Mouse (Mus musculus) midbrain, postnatal 0 days (tissue): Measurements from ENCODE around the gene Ddit4l. TPM values are rescaled to one million over a fixed set of nuclear protein-coding genes. Genes with fewer than 3 reads are reported as not detected.

Experiments used
- ATAC-seq: fragments of 200-750 bp; cut with Nextera tagmentation; 2 replicates; pipeline ENCODE4 v1.8.0; 2017; ENCODE audit warnings: moderate number of reproducible peaks, mild to moderate bottlenecking, moderate TSS enrichment, moderate library complexity; ENCODE audit not compliant: low FRiP score
- DNase-seq: peaks from one replicate; pipeline ENCODE4 v3.0.0-alpha.2; 2015; ENCODE audit warnings: low spot score
- H3K27ac ChIP-seq: fragments of 300-500 bp; sonication (generic); 2 replicates; pipeline ENCODE4 v1.5.1; 2014; ENCODE audit warnings: low read depth, mild to moderate bottlenecking, low read length, mixed read lengths
- H3K27me3 ChIP-seq: fragments of 300-500 bp; sonication (generic); 2 replicates; pipeline ENCODE4 v1.6.1; 2014; ENCODE audit warnings: low read length, control low read depth, mixed read lengths; ENCODE audit not compliant: insufficient read depth
- H3K36me3 ChIP-seq: fragments of 300-500 bp; sonication (generic); 2 replicates; pipeline ENCODE4 v1.6.1; 2014; ENCODE audit warnings: low read length, control low read depth, mixed read lengths; ENCODE audit not compliant: insufficient read depth
- H3K4me1 ChIP-seq: fragments of 300-500 bp; sonication (generic); 2 replicates; pipeline ENCODE4 v1.6.1; 2014; ENCODE audit warnings: mild to moderate bottlenecking, control low read depth, antibody characterized with exemption, low read length, mixed read lengths; ENCODE audit not compliant: insufficient read depth
- H3K4me2 ChIP-seq: fragments of 300-500 bp; sonication (generic); 2 replicates; pipeline ENCODE4 v1.6.1; 2014; ENCODE audit warnings: low read depth, mild to moderate bottlenecking, low read length, mixed read lengths; ENCODE audit not compliant: poor library complexity, severe bottlenecking
- H3K4me3 ChIP-seq: fragments of 300-500 bp; sonication (generic); 2 replicates; pipeline ENCODE4 v1.5.1; 2014; ENCODE audit warnings: low read depth, mild to moderate bottlenecking, low read length, moderate library complexity
- H3K9ac ChIP-seq: fragments of 300-500 bp; sonication (generic); replicated peaks from 2 replicates; pipeline ENCODE4 v1.6.1; 2014; ENCODE audit warnings: mild to moderate bottlenecking, low read length, moderate library complexity, mixed read lengths; ENCODE audit not compliant: poor library complexity, severe bottlenecking
- H3K9me3 ChIP-seq: fragments of 300-500 bp; sonication (generic); 2 replicates; pipeline ENCODE4 v1.6.1; 2016; ENCODE audit warnings: low read length, control low read depth
- CTCF ChIP-seq: IDR thresholded peaks from 2 replicates; pipeline ENCODE4 v1.5.1; 2016; ENCODE audit warnings: antibody characterized with exemption, mild to moderate bottlenecking
- WGBS: fragments of 180-500 bp; shearing (Covaris S2); extraction: QIAGEN DNeasy Blood & Tissue Kit; methylation state at CpG from one replicate; pipeline ENCODE4 v1.1.7; 2014; 5-methylcytosine and 5-hydroxymethylcytosine counted together
- polyA plus RNA-seq: library from polyadenylated mRNA; unstranded; fragments of >200 nt; fragmentation: Nextera tagmentation; extraction: Ambion mirVana; gene quantifications from 2 replicates; pipeline ENCODE4 v1.2.1, GENCODE M21; 2015
- total RNA-seq: library from RNA; depleted of rRNA; stranded (reverse); fragments of >200 nt; gene quantifications from 2 replicates; pipeline ENCODE4 v1.2.3, GENCODE M21; 2014

Ddit4l gene
- total and polyA plus RNA-seq, 2 experiments from 2014 or later: 3.5 to 3.8 TPM

DNA sequence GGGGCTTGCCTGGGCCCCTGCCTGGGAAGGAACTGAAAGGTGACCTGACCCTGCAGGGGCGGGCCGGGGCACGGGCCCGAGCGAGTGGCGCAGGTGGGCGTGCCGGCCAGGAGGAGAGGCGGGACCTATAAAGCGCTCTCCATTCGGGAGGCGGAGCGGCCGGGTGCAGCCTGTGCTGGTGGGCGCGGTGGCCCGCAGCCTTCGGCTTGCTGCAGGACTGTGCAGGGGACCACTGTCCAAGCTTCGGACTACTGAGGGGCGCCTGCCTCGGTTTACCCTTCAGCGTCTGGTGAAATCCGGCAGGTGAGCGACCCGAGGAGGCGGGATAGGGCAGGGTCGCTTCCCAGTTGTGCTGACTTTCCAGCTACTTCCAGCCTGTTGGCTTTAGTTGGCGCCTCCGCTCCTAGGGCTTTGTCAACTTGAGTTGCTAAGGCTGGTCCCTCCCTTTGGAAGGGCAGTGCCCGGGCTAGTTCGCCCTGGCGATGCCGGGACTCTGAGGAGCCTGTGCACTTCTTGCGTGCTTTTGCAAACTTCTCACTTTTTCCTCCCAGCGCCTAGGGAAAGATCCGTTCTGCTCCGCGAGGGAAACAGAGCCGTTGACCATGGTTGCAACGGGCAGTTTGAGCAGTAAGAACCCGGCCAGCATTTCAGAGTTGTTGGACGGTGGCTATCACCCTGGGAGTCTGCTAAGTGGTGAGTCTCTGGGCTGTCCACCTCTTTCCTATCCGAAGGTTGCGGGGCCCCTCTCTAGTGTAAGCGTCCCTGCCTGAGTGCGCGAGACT lies 2.4 kb downstream of the Ddit4l start:
- Histone ChIP-seq H3K36me3 (no peaks in the 10 kb centered on the region), H3K9ac (no peak overlapping the region), H3K4me2 (peak overlapping the region; percentile 91), H3K4me1 (peaks cover 10% of the 10 kb centered on the region; the same call in 1 of the 2 replicates), H3K27me3 (peaks cover 15% of the 10 kb centered on the region), H3K27ac (no peak overlapping the region), H3K4me3 (peak overlapping the region; percentile 44), H3K9me3 (no peaks in the 10 kb centered on the region)
- no peak for TF ChIP-seq CTCF
- ATAC-seq (peak; percentile 84), DNase-seq (peak; percentile 32)
- WGBS: under 1% methylated on average over 46 of the region's 47 CpGs

DNA sequence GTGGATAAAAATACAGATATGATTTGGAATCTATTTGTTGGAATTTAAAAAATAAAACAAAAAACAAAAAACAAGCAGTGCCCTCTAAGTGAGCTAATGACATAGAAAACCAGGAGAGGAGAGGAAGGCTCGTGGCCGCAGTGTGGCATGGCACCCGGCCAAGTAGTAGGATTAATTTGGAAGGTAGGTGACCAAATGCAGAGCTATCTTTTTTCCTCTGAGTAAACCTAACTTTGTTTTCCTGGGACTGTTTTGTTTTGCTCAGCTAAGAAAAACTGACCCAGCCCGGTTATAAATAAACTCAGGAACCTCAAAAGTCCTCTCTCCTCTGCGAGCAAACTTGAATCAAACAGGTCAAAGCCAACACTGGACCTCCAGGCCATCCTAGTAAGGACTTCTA lies 3.6 kb downstream of the Ddit4l start:
- no peaks in the 10 kb centered on the region for H3K36me3 ChIP-seq
- H3K9ac ChIP-seq: no peak overlapping the region
- H3K4me1 ChIP-seq: peaks cover 10% of the 10 kb centered on the region; the same call in 1 of the 2 replicates
- H3K27me3 ChIP-seq: peaks cover 15% of the 10 kb centered on the region
- H3K9me3 ChIP-seq: no peaks in the 10 kb centered on the region
- 67% methylated on average over 5 of the region's 5 CpGs for WGBS
- DNase-seq (no peak), ATAC-seq (no peak)
- no peak for TF ChIP-seq CTCF
- no peak overlapping the region for H3K27ac ChIP-seq
- H3K4me2 ChIP-seq: no peak overlapping the region
- no peak overlapping the region for H3K4me3 ChIP-seq

DNA sequence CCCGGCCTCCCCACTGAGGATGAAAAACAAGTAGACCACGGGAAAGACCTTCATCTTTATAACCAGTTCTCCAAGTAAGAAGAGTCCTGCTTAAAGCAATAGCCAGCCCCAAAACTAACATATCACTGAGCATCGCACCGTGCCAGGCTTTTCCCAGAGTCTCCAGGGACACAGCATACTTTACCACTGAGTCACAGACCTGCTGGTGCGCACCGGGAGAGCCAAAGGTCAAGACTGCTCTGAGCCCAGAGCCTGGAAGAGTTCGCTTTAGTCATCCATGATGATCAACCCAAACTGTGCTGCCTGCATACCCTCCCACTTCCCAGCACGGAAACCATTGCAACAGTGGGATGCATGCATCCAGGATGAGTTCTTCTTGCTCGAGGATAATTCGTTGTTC lies 12.3 kb downstream of the Ddit4l start:
- no peaks in the 10 kb centered on the region for H3K4me1 ChIP-seq
- no peaks in the 10 kb centered on the region for H3K27me3 ChIP-seq
- H3K27ac ChIP-seq: no peak overlapping the region
- TF ChIP-seq CTCF: no peak
- H3K4me3 ChIP-seq: no peak overlapping the region
- H3K4me2 ChIP-seq: no peak overlapping the region
- H3K36me3 ChIP-seq: no peaks in the 10 kb centered on the region
- no peaks in the 10 kb centered on the region for H3K9me3 ChIP-seq
- WGBS: 89% methylated on average over 10 of the region's 10 CpGs
- DNase-seq: no peak
- no peak overlapping the region for H3K9ac ChIP-seq
- ATAC-seq: no peak

DNA sequence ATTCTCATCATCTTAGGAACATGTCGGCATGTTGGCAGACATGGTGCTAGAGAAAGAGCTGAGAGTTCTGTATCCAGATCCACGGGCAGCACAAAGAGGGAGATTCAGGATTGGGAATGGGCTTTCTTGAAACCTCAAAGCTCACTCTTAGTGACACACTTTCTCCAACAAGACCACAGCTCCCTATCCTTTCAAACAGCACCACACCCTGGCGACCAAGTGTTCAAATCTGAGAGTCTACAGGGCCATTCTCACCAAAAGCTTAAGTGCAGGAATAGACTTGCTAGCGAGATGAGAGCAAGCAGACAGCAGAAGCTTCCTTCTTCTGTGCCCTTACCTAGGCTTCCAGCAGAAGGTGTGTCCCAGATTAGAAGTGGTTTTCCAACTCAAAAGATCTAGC lies 15.2 kb downstream of the Ddit4l start:
- Histone ChIP-seq H3K9ac (no peak overlapping the region), H3K4me3 (no peak overlapping the region), H3K9me3 (no peaks in the 10 kb centered on the region), H3K4me1 (no peaks in the 10 kb centered on the region), H3K4me2 (no peak overlapping the region), H3K27ac (no peak overlapping the region), H3K36me3 (no peaks in the 10 kb centered on the region), H3K27me3 (no peaks in the 10 kb centered on the region)
- DNase-seq: no peak
- ATAC-seq: no peak
- WGBS: 90% methylated on average over 4 of the region's 4 CpGs
- no peak for TF ChIP-seq CTCF

DNA sequence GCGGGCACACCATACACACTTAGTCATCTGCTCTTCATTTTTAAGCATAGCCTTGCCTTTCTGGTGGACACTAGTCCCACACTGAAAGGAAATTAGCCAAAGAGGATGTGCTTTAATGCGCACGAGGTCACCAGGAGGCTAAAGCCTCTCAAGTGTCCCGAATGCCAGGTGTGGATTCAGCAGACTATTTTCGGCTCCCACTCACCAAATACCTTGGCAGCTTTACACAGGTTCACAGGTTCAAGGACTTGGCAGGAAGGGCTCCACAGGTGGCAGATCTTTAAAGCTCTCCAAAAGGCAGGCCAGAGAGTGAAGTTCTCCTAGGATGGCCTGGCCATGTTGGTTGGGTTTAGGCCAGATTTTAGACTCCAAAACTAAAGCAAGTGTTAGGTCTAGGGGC lies 19.8 kb downstream of the Ddit4l start:
- Histone ChIP-seq H3K9ac (no peak overlapping the region), H3K4me2 (no peak overlapping the region), H3K4me3 (no peak overlapping the region), H3K27ac (no peak overlapping the region), H3K4me1 (no peaks in the 10 kb centered on the region), H3K27me3 (no peaks in the 10 kb centered on the region), H3K36me3 (no peaks in the 10 kb centered on the region), H3K9me3 (no peaks in the 10 kb centered on the region)
- DNase-seq (no peak), ATAC-seq (no peak)
- 94% methylated on average over 5 of the region's 5 CpGs for WGBS
- no peak for TF ChIP-seq CTCF

DNA sequence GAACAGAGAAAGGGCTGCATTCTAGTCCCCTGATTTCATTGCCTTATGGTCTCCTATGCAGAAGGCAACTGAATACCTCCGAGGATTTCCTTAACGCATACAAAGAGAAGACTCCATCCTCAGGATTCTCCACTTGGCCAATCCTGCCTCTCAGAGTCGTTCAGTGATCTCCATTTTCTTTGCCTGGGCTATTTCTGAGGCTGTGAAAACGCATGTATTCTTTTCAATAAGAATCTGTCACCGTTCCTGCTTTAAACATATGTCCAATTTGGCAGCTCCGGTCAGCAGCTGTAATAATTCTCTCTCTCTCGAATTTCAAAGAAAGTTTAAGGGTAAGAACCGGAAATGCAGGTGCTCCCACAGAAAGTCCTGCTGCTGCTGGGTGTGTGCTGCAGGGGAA lies 20.7 kb downstream of the Ddit4l start:
- H3K9me3 ChIP-seq: no peaks in the 10 kb centered on the region
- no peak for DNase-seq
- no peak for ATAC-seq
- H3K27ac ChIP-seq: no peak overlapping the region
- no peak for TF ChIP-seq CTCF
- H3K4me1 ChIP-seq: no peaks in the 10 kb centered on the region
- no peak overlapping the region for H3K9ac ChIP-seq
- H3K27me3 ChIP-seq: no peaks in the 10 kb centered on the region
- no peaks in the 10 kb centered on the region for H3K36me3 ChIP-seq
- H3K4me2 ChIP-seq: no peak overlapping the region
- no peak overlapping the region for H3K4me3 ChIP-seq
- WGBS: 38% methylated on average over 8 of the region's 8 CpGs
